Mouse (Mus musculus) ES-Bruce4 (cell line): ENCODE data around the gene Bud31.

Experiments
- CTCF ChIP-seq: IDR thresholded peaks from one replicate; pipeline ENCODE4 v1.8.1; 2011; ENCODE audit warnings: low read depth, low read length
- POLR2A ChIP-seq: IDR thresholded peaks from one replicate; pipeline ENCODE4 v1.8.1; 2011; ENCODE audit warnings: low read length; ENCODE audit not compliant: insufficient read depth

GRCm38 (mm10) chr5:145102706-145103105 lies 37.5 kb upstream of the Bud31 start:
- TF ChIP-seq CTCF, result no peak
- no peak for TF ChIP-seq POLR2A
